Mouse (Mus musculus) spleen, postnatal 36 days (tissue): Measurements from ENCODE around the gene Kirrel3.

Experiments used
- DNase-seq, 2 experiments: peaks; one replicate each; pipeline ENCODE4 v3.0.0; 2022; ENCODE audit warnings: low spot score in 2 of 2, mixed read lengths in 1 of 2

Gene Kirrel3

DNA sequence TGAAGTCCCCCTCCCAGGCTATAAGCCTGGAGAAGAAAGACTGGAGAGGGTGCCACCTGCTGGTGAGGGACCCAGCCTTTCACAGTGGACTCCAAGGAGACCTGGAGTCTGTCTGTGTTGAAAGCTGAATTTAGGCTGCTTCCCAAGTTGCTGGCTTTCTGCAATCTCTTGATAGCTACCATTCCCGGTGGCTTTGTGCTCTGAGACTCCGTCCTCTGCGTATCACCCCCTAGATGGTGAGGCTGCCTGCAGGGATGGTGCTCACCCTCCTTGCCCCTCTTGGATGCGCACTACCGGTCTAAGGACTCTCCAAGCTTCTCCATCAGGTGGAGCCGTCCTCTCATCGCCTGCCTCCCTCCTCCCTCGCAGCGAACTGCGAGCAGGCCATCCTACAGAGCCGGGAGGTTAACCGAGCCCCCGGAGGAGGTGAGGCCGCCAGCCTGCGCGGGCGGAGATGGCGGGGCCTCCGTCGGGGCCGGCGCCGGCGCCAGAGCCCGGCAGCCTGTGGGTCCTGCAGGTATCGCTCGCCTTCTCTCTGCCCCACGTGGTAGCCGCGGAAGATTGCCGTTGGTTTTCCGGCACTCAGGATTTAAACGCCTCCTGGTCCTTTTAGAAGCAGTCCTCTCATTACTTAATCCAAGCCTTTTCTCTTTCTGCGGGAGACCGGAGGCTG is at the start of gene Kirrel3:
Gene Kirrel3 (plus strand): TSS at position 136 of the 673 bp plus-strand sequence.
- no peak for DNase-seq

GRCm38 (mm10) chr9:34440721-34441120 is 45.0 kb upstream of the Kirrel3 start:
- no peak for DNase-seq

DNA sequence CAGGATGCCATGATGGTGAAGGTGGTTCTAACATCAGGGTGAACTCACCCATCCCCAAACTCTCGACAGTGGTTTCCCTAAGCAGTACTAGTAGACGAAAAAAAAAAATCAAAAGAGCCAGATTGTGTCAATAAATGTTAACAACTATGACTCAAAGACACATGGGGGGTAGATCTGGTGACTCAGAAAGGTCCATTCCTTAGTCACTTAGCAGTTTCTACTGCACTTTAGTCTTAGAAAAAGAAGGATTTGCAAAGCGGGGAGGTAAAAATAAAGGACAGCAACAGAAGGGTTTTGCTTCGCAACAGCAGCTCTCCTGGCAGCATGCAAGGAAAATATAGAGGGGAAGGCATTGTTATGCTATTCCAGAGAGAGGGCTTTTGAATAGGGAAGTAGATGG is 41.7 kb upstream of the Kirrel3 start:
- DNase-seq, result no peak

- no peak for DNase-seq
Observed at GRCm38 (mm10) chr9:34446497-34447350, 39.0 kb upstream of the Kirrel3 start.

- DNase-seq, result no peak
Observed at GRCm38 (mm10) chr9:34447736-34448135, 38.0 kb upstream of the Kirrel3 start.

DNA sequence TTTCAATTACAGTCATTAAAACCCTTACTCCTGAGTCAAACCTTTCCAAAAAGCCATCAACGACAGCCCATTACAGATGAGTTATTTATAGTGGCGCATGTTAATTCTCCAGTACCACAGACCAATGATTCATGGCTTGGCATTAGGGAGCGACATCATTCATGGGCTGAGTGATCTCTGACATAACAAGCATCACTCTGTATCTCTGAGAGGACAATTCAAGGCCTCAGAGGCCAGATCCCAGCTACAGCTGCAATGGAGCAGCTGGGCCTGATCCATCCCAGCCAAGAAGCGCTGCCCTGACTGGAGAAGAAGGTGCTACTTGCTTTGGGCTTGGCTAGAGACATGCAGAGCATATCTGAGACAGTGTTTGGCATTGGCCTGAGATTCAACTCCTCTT is 37.2 kb upstream of the Kirrel3 start:
- DNase-seq, result no peak

DNA sequence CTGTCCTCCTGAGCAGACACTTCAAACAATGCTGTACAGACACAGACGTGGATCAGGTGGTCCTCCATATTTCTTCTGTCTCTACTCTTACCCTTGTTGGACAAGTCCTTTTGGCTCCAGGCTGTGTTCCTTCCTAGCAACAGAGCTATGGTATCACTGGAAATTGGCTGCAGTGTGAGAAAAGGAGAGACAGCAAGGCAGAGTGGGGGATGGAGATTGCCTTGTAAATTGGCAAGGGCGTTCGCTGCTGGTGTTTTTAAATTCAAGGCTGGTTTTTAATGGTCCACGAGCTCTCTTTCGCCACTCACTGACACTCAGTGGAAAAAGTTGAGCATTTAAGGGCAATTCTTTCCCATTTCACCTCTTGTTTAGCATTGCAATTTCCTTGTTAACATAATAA is 27.5 kb upstream of the Kirrel3 start:
- no peak for DNase-seq

DNA sequence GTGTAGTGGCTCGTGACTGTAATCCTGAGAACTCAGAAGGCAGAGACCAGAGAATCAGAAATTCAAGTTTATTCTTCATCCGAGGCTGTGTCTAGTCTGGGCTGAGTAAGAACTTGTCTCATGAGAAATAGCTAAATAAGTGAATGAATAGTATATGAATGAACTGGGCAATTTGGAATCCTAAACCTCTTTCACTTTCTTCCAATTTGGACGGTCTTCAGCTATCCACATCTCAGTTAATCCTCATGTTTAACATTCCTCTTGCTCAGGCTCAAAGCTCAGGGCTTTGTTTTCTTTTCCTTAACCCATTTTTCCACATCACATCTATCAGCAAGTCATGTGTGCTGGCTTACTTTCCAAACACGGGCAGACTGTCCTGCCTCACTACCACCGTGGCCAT is 25.7 kb upstream of the Kirrel3 start:
- no peak for DNase-seq

DNA sequence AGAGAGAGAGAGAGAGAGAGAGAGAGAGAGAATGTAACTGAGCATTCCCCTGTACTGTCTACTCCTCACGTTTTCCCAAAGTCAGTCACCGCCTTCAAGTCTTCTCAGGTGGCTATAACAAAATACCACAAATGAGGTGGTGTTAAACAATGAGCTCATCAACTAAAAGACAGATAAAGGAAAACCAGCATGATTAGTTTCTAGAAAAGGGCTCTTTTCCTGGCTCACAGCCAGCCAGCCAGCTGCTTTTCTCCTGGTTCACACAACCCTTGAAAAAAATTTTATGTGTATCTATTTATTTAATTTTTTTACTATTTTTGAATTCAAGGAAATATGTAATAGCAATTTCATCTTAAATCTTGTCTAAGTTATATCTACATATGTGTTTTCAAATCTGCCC is 22.0 kb upstream of the Kirrel3 start:
- no peak for DNase-seq

GRCm38 (mm10) chr9:34466058-34466457 is 19.6 kb upstream of the Kirrel3 start:
- DNase-seq, result no peak

GRCm38 (mm10) chr9:34469180-34469579 is 16.5 kb upstream of the Kirrel3 start:
- DNase-seq, result no peak

GRCm38 (mm10) chr9:34476206-34476605 is 9.5 kb upstream of the Kirrel3 start:
- DNase-seq, result no peak

DNA sequence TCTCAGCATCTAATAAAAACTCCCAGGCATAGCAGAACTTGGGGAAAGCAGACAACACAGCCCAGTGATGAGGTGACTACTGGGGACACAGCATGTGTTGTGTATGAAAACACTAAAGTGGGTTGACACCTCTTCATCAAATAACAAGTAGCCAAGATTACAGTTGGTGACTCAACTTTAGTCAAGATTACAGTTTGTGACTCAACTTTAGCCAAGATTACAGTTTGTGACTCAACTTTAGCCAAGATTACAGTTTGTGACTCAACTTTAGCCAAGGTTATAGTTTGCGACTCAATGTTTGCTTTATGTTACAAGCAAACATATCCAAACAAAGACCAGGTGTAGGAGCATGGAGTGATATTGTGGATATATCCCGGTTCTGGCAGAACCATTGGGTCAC is 7.2 kb upstream of the Kirrel3 start:
- no peak for DNase-seq

DNA sequence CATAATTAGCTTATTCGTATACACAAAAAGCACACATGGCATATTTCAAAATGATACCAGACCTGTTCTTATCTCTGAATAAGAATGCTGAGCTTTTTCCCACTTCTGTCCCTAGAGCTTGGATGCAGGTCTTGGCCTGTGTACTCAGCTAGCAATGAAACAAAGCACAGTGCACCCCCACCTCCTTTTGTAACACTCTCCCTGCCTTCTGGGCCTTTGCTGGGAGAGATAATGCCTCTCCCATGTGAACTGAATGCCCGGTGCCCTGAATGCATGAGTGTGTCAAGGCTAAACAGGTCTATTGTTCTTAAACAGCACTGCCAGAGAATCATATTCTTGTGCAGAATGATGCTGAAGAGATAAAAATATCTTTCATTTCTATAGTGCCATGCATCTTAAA is 2.5 kb upstream of the Kirrel3 start:
- DNase-seq, result no peak

- no peak for DNase-seq
Observed at GRCm38 (mm10) chr9:34484665-34485064, 1.0 kb upstream of the Kirrel3 start.

DNA sequence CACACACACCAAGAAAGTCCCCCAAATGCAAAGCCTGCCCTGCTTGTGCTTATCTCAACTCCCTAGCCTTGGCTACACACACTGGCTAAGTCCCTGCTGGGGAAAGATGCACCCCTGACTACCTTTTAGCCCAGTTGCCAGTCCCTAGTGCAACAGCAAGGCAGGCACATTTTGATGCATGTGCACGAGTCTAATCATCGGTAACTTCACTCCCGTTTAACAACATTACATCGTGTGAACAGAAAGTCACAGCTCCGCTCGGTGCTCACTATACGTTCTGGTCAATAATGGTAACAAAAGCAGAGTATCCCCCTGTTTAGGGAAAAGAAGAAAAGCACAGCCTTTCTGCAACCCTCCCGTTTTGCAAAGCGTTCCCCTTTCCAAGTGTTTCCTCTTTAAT is 2.6 kb downstream of the Kirrel3 start:
- no peak for DNase-seq

GRCm38 (mm10) chr9:34488700-34489315 is 3.1 kb downstream of the Kirrel3 start:
- no peak for DNase-seq

DNA sequence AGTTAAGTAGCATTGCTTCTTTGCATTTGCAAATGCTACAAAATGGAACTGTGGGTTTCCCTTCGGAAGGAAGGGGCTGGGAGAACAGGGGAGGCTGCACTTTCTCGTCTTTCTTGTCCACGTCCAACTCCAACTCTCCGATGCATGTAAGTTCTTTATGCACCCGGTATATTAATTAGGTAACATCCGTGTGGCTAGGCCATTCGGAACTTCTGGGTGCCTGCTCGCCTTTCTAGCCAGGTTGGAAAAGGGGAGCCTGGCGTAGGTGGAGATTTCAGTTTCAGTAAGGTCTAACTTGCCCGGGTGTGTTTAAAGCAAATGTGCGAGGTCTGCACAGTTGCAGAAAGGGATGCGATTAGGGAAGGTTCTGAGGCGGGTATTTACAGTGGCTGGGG is 3.6 kb downstream of the Kirrel3 start:
- DNase-seq, result no peak

DNA sequence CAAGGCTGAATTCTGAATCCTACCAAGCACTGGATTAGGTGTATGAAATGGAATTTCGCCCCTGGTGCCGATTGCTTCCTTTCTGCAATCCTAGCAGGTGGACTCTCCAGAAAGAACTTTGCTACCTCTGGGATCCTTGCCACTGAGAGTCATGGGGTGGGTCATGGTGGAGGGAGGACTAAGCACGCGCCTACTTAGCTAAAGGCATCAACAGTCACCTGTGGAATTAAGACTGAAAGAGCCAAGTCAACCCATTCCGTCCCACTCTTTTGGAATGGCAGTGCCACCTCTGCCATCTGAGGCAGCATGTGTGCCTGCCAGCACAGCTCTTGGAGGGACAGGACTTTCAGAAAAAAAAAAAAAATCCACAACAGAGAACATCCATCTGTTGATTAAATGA is 4.1 kb downstream of the Kirrel3 start:
- DNase-seq, result no peak

GRCm38 (mm10) chr9:34492121-34492520 is 6.4 kb downstream of the Kirrel3 start:
- no peak for DNase-seq

- DNase-seq, result no peak
Observed at GRCm38 (mm10) chr9:34493571-34493970, 7.9 kb downstream of the Kirrel3 start.

DNA sequence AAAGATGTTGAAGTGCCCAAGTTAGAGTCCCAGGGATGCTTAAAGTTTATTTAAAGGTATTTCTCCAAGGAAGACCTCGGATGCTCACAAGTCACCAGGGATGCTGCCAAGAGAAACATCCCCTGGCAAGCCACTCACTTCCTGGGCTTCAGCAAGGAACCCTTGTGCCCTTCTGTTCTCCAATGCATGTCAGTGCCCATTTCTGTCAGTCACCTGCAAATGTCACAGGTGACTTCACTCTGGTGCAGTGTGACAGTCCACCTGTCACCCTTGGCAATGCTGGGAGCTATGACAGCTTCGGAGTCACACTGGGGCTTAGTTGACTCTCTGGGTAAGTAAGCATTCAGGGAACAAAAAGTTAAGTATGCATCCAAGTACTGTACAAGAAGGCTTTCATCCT is 12.4 kb downstream of the Kirrel3 start:
- DNase-seq, result no peak

GRCm38 (mm10) chr9:34498651-34499050 is 13.0 kb downstream of the Kirrel3 start:
- DNase-seq, result peak in 1 of 2 experiments; percentile 3
